Mouse (Mus musculus) layer of hippocampus, adult 8-10 months (tissue): ENCODE data around the gene Aak1. TPM values are rescaled to one million over a fixed set of nuclear protein-coding genes. Genes with fewer than 3 reads are reported as not detected.

Experiments used
- total RNA-seq, 4 experiments: library from RNA; stranded (reverse); gene quantifications; 2 replicates each; pipeline ENCODE4 v1.2.4; 2022

Gene Aak1
- total RNA-seq, 4 experiments from 2014 or later = 392 to 484 (median 448) TPM

Other genes starting within 250 kb of the Aak1 start
- 1 to 10 TPM in 3 of 4 experiments, under 1 TPM in 1; 0.80 to 2.1 (median 1.8) TPM for gene Asprv1, start 221.4 kb upstream of the Aak1 start, total RNA-seq
- gene Mxd1, start 180.4 kb upstream of the Aak1 start, total RNA-seq = 10 to 100 TPM; 18.2 to 20.7 (median 19.2) TPM
- 10 to 100 TPM; 49.8 to 62.4 (median 55.5) TPM for gene Snrnp27, start 165.0 kb upstream of the Aak1 start, total RNA-seq
- 10 to 100 TPM; 30.3 to 35.5 (median 31.5) TPM for gene Gmcl1, start 116.1 kb upstream of the Aak1 start, total RNA-seq
- gene Anxa4, start 55.9 kb upstream of the Aak1 start, total RNA-seq = 10 to 100 TPM in 1 of 4 experiments, 1 to 10 TPM in 3; 6.2 to 19.2 (median 8.1) TPM
- gene Nfu1, start 159.7 kb downstream of the Aak1 start, total RNA-seq = 10 to 100 TPM; 61.1 to 69.5 (median 63.8) TPM
- 10 to 100 TPM; 50.6 to 54.4 (median 51.7) TPM for gene Gfpt1, start 193.3 kb downstream of the Aak1 start, total RNA-seq